Mouse (Mus musculus): Measurements from ENCODE around the gene Haus4. TPM values are rescaled to one million over a fixed set of nuclear protein-coding genes. Genes with fewer than 3 reads are reported as not detected.
A peak's percentile ranks its signal among the peaks of the same experiment; 100 is the strongest.

The Haus4 gene
- polyA plus RNA-seq, 1 experiment from 2014 or later, result 40.4 TPM

DNA sequence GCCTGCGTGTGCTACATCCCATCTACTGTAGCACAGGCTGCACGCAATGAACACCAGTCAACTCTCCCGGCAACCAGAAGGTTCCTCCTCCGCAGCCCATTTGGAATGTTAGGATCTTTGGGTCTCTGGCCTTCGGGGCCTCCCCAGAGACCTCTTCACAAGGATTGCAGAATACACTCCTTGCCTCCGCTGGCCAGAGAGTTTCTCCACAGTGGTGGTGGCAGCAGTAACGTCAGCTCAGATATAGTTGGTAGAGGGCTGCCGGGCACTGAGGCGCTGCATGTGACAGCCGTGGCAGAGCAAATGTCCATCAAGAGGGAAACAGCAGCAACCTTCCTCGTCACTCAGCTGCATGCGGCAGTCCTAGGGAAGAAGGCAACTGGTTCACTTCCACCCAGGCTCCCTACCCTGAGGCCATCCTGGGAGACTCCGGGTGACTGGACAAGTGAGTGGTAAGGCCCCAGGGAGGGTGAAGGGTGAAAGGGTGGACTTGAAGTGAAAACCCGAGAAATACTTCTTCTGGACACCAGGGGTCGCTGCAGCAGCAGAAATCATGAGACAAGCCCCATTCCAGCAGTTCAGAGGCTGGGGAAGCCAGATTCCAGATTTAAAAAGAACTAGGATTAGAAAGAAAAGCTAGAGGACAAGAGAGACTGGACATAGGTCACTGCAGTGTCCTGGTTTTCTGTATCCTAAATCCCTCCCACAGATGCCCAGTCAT is 14.4 kb upstream of the Haus4 start:
- DNase-seq (ENCODE audit: low spot score), result peak; percentile 86
- H3K9ac ChIP-seq (ENCODE audit: low read depth, low read length), result no peak overlapping the region
- no peak overlapping the region for H3K4me3 ChIP-seq (ENCODE audit: low read depth, low read length)
- 73% methylated on average over 15 of the region's 15 CpGs for WGBS
- no peaks in the 10 kb centered on the region for H3K9me3 ChIP-seq (ENCODE audit: control insufficient read depth, low read length)
- no peak overlapping the region for H3K4me2 ChIP-seq (ENCODE audit: low read depth, low read length)
- no peaks in the 10 kb centered on the region for H3K27me3 ChIP-seq (replicated peaks; ENCODE audit: control insufficient read depth, insufficient read depth, low read length)
- peaks cover 15% of the 10 kb centered on the region for H3K4me1 ChIP-seq (ENCODE audit: control insufficient read depth, insufficient read depth, low read length)
- no peak overlapping the region for H3K27ac ChIP-seq (replicated peaks; ENCODE audit: low read depth, low read length)
- no peak for ATAC-seq (ENCODE audit: low read depth)
- H3K36me3 ChIP-seq (ENCODE audit: control insufficient read depth, insufficient read depth, low read length), result peaks cover 72% of the 10 kb centered on the region

- Histone ChIP-seq H3K4me2 (ENCODE audit: low read depth, low read length) (no peak overlapping the region), H3K36me3 (ENCODE audit: control insufficient read depth, insufficient read depth, low read length) (no peaks in the 10 kb centered on the region), H3K27me3 (replicated peaks; ENCODE audit: control insufficient read depth, insufficient read depth, low read length) (no peaks in the 10 kb centered on the region), H3K4me3 (ENCODE audit: low read depth, low read length) (no peak overlapping the region), H3K27ac (replicated peaks; ENCODE audit: low read depth, low read length) (no peak overlapping the region), H3K9me3 (ENCODE audit: control insufficient read depth, low read length) (no peaks in the 10 kb centered on the region), H3K4me1 (ENCODE audit: control insufficient read depth, insufficient read depth, low read length) (no peaks in the 10 kb centered on the region), H3K9ac (ENCODE audit: low read depth, low read length) (no peak overlapping the region)
- WGBS, result 80% methylated on average over 14 of the region's 14 CpGs
- no peak for DNase-seq (ENCODE audit: low spot score)
- no peak for ATAC-seq (ENCODE audit: low read depth)
Observed at GRCm38 (mm10) chr14:54560527-54561242, 6.3 kb upstream of the Haus4 start.

GRCm38 (mm10) chr14:54557330-54557729 is 2.9 kb upstream of the Haus4 start:
- Histone ChIP-seq H3K4me3 (ENCODE audit: low read depth, low read length) (no peak overlapping the region), H3K27ac (replicated peaks; ENCODE audit: low read depth, low read length) (no peak overlapping the region), H3K4me2 (ENCODE audit: low read depth, low read length) (no peak overlapping the region), H3K36me3 (ENCODE audit: control insufficient read depth, insufficient read depth, low read length) (no peaks in the 10 kb centered on the region), H3K27me3 (replicated peaks; ENCODE audit: control insufficient read depth, insufficient read depth, low read length) (no peaks in the 10 kb centered on the region), H3K4me1 (ENCODE audit: control insufficient read depth, insufficient read depth, low read length) (peaks cover 6% of the 10 kb centered on the region), H3K9ac (ENCODE audit: low read depth, low read length) (no peak overlapping the region), H3K9me3 (ENCODE audit: control insufficient read depth, low read length) (no peaks in the 10 kb centered on the region)
- DNase-seq (ENCODE audit: low spot score) (no peak), ATAC-seq (ENCODE audit: low read depth) (no peak)
- WGBS, result 70% methylated on average over 8 of the region's 8 CpGs

GRCm38 (mm10) chr14:54553454-54553974 is 902 bp downstream of the Haus4 start:
- 2% methylated on average over 21 of the region's 21 CpGs for WGBS
- Histone ChIP-seq H3K27ac (replicated peaks; ENCODE audit: low read depth, low read length) (peak overlapping the region; percentile 90), H3K9ac (ENCODE audit: low read depth, low read length) (peak overlapping the region; percentile 88), H3K27me3 (replicated peaks; ENCODE audit: control insufficient read depth, insufficient read depth, low read length) (no peaks in the 10 kb centered on the region), H3K4me3 (ENCODE audit: low read depth, low read length) (peak overlapping the region; percentile 67), H3K36me3 (ENCODE audit: control insufficient read depth, insufficient read depth, low read length) (peaks cover 23% of the 10 kb centered on the region), H3K4me1 (ENCODE audit: control insufficient read depth, insufficient read depth, low read length) (peaks cover 6% of the 10 kb centered on the region), H3K4me2 (ENCODE audit: low read depth, low read length) (peak overlapping the region; percentile 95), H3K9me3 (ENCODE audit: control insufficient read depth, low read length) (no peaks in the 10 kb centered on the region)
- peak; percentile 69 for DNase-seq (ENCODE audit: low spot score)
- ATAC-seq (ENCODE audit: low read depth), result no peak

DNA sequence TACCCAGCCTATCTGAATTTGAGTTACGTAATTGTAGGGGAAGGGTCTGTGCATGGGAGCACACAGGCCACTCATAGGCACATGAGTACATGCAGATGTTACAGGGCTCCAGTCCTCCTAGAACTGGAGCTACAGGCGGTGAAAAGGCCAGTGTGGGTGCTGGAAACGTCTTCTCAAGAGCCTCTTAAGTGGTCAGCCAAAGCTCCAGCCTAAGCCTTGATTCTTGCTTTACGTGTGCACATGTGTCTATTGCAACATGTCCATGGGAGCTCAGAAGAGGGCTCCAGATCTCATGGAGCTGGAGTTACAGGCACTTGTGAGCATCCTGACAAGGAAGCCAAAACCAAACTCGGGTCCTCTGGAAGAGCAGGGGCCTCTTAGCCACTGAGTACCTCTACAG is 9.7 kb downstream of the Haus4 start:
- H3K4me1 ChIP-seq (ENCODE audit: control insufficient read depth, insufficient read depth, low read length), result no peaks in the 10 kb centered on the region
- no peak overlapping the region for H3K4me2 ChIP-seq (ENCODE audit: low read depth, low read length)
- ATAC-seq (ENCODE audit: low read depth), result no peak
- 84% methylated on average over 5 of the region's 5 CpGs for whole genome bisulfite sequencing
- peaks cover 51% of the 10 kb centered on the region for H3K36me3 ChIP-seq (ENCODE audit: control insufficient read depth, insufficient read depth, low read length)
- no peak overlapping the region for H3K4me3 ChIP-seq (ENCODE audit: low read depth, low read length)
- no peak overlapping the region for H3K9ac ChIP-seq (ENCODE audit: low read depth, low read length)
- no peak overlapping the region for H3K27ac ChIP-seq (replicated peaks; ENCODE audit: low read depth, low read length)
- H3K27me3 ChIP-seq (replicated peaks; ENCODE audit: control insufficient read depth, insufficient read depth, low read length), result no peaks in the 10 kb centered on the region
- no peaks in the 10 kb centered on the region for H3K9me3 ChIP-seq (ENCODE audit: control insufficient read depth, low read length)
- no peak for DNase-seq (ENCODE audit: low spot score)

- peaks cover 26% of the 10 kb centered on the region; the same call in 1 of the 2 replicates for H3K36me3 ChIP-seq (ENCODE audit: control insufficient read depth, insufficient read depth, low read length)
- DNase-seq (ENCODE audit: low spot score), result no peak
- no peak overlapping the region for H3K27ac ChIP-seq (replicated peaks; ENCODE audit: low read depth, low read length)
- no peaks in the 10 kb centered on the region for H3K4me1 ChIP-seq (ENCODE audit: control insufficient read depth, insufficient read depth, low read length)
- WGBS, result 73% methylated on average over 11 of the region's 11 CpGs
- H3K9me3 ChIP-seq (ENCODE audit: control insufficient read depth, low read length), result no peaks in the 10 kb centered on the region
- no peaks in the 10 kb centered on the region for H3K27me3 ChIP-seq (replicated peaks; ENCODE audit: control insufficient read depth, insufficient read depth, low read length)
- H3K9ac ChIP-seq (ENCODE audit: low read depth, low read length), result no peak overlapping the region
- H3K4me2 ChIP-seq (ENCODE audit: low read depth, low read length), result no peak overlapping the region
- ATAC-seq (ENCODE audit: low read depth), result no peak
- no peak overlapping the region for H3K4me3 ChIP-seq (ENCODE audit: low read depth, low read length)
Observed at GRCm38 (mm10) chr14:54540771-54541170, 13.6 kb downstream of the Haus4 start.

DNA sequence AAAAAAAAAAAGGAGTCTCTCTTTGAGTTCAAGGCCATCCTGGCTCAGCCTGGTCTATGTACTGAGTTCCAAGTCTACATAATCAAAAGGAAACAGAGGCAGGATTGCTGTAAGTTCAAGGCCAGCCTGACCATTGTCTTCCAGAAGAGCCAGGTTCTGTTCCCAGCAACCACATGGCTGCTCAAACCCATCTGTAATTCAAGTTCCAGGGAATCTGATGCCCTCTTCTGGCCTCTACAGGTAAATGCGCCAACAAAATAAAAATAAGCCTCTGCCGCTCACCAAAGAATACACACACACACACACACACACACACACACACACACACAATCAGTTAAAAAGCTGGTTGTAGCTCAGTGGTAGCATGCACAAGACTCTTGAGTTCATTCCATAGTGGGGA is 15.8 kb downstream of the Haus4 start:
- ATAC-seq (ENCODE audit: low read depth) (no peak), DNase-seq (ENCODE audit: low spot score) (no peak)
- no peak overlapping the region for H3K4me2 ChIP-seq (ENCODE audit: low read depth, low read length)
- no peaks in the 10 kb centered on the region for H3K27me3 ChIP-seq (replicated peaks; ENCODE audit: control insufficient read depth, insufficient read depth, low read length)
- peaks cover 15% of the 10 kb centered on the region; the same call in 1 of the 2 replicates for H3K36me3 ChIP-seq (ENCODE audit: control insufficient read depth, insufficient read depth, low read length)
- WGBS, result 82% methylated on average over 2 of the region's 2 CpGs
- H3K9ac ChIP-seq (ENCODE audit: low read depth, low read length), result no peak overlapping the region
- no peaks in the 10 kb centered on the region for H3K9me3 ChIP-seq (ENCODE audit: control insufficient read depth, low read length)
- no peak overlapping the region for H3K4me3 ChIP-seq (ENCODE audit: low read depth, low read length)
- no peaks in the 10 kb centered on the region for H3K4me1 ChIP-seq (ENCODE audit: control insufficient read depth, insufficient read depth, low read length)
- H3K27ac ChIP-seq (replicated peaks; ENCODE audit: low read depth, low read length), result no peak overlapping the region

DNA sequence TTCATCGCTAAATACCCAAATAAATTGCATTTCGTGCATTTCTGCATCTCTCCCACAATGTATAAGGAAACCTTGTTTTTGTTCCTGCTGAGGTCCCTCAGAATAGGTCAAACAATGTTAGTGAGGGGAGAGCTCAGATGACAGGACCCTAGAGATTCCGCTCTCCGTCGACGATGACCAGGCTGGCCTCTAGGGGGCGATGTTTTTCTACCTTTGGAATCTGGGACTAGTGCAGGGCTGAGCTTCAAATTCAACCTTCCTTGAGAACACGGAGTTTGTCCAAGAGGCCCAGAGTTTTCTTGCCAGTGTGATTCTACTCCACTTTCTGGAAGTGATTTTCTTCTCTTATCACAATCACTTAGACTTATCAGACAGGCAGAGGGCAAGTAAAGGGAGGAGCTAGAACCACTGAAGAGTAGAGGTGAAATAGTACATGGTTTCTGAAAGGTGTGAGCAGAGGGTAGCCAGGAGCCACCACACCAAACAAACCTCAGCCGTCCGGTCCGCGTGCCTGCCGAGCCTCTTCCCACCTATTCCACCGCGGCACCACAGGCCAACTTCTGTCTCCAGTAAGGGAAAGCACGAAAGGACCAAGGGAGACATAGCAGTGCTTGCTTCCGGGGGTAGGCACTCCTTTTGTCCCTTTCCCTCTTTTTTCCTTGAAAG is 25.8 kb downstream of the Haus4 start:
- no peak overlapping the region for H3K4me3 ChIP-seq (ENCODE audit: low read depth, low read length)
- DNase-seq (ENCODE audit: low spot score) (peak; percentile 89), ATAC-seq (ENCODE audit: low read depth) (peak; percentile 86)
- WGBS, result 12% methylated on average over 17 of the region's 17 CpGs
- H3K9me3 ChIP-seq (ENCODE audit: control insufficient read depth, low read length), result no peaks in the 10 kb centered on the region
- no peak overlapping the region for H3K9ac ChIP-seq (ENCODE audit: low read depth, low read length)
- H3K36me3 ChIP-seq (ENCODE audit: control insufficient read depth, insufficient read depth, low read length), result no peaks in the 10 kb centered on the region
- no peaks in the 10 kb centered on the region for H3K4me1 ChIP-seq (ENCODE audit: control insufficient read depth, insufficient read depth, low read length)
- no peaks in the 10 kb centered on the region for H3K27me3 ChIP-seq (replicated peaks; ENCODE audit: control insufficient read depth, insufficient read depth, low read length)
- peak overlapping the region; percentile 53; the same call in 1 of the 2 replicates for H3K27ac ChIP-seq (replicated peaks; ENCODE audit: low read depth, low read length)
- peak overlapping the region; percentile 72 for H3K4me2 ChIP-seq (ENCODE audit: low read depth, low read length)
